Mouse (Mus musculus) megakaryocyte progenitor cell, adult 5-6 weeks (primary cell): ENCODE results near the gene Uri1. TPM values are rescaled to one million over a fixed set of nuclear protein-coding genes. Genes with fewer than 3 reads are reported as not detected.

Experiments
- ATAC-seq: replicated peaks from 2 replicates; pipeline ENCODE4 v1.8.0; 2016; ENCODE audit warnings: mild to moderate bottlenecking, moderate TSS enrichment, inconsistent platforms; ENCODE audit not compliant: poor library complexity
- total RNA-seq, 2 experiments: library from RNA; stranded (forward) in 1 of 2; stranded (reverse) in 1 of 2; fragments of 157-497, 149-512 nt in 1 of 2; fragments of 200-1000 nt in 1 of 2; gene quantifications; 2 replicates each; pipeline versions ENCODE4 v1.2.3 to v1.2.4; 2015 to 2017

Gene Uri1
- total RNA-seq (2015), result 71.7 and 75.5 TPM in 2 replicates
- 55.9 and 62.8 TPM in 2 replicates for total RNA-seq (2017)

- no peak for ATAC-seq
These were observed at the start of gene Uri1 for GRCm38 (mm10) chr7:38023451-38023850. Gene Uri1 (minus strand): TSS chr7:38023551.

GRCm38 (mm10) chr7:38071065-38071464 lies 47.7 kb upstream of the Uri1 start:
- no peak for ATAC-seq

- ATAC-seq, result no peak
These were observed 47.3 kb upstream of the Uri1 start for GRCm38 (mm10) chr7:38070663-38071062.

DNA sequence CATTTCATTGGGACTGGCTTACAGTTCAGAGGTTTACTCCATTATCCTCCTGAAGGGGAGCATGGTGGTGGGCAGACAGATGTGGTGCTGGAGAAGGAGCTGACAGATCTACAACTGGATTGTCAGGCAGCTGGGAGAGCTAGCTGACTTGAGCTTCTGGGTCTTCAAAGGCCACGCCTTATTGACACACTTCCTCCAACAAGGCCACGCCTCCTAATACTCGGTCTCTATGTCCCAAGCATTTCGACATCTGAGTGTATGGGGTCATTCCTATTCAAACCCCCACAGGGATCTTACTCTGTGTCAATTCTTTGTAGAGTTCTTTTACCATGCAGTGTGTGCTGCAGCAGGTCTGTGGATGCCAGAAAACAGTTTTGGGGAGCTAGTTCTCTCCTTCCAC lies 41.1 kb upstream of the Uri1 start:
- peak; percentile 68 for ATAC-seq

DNA sequence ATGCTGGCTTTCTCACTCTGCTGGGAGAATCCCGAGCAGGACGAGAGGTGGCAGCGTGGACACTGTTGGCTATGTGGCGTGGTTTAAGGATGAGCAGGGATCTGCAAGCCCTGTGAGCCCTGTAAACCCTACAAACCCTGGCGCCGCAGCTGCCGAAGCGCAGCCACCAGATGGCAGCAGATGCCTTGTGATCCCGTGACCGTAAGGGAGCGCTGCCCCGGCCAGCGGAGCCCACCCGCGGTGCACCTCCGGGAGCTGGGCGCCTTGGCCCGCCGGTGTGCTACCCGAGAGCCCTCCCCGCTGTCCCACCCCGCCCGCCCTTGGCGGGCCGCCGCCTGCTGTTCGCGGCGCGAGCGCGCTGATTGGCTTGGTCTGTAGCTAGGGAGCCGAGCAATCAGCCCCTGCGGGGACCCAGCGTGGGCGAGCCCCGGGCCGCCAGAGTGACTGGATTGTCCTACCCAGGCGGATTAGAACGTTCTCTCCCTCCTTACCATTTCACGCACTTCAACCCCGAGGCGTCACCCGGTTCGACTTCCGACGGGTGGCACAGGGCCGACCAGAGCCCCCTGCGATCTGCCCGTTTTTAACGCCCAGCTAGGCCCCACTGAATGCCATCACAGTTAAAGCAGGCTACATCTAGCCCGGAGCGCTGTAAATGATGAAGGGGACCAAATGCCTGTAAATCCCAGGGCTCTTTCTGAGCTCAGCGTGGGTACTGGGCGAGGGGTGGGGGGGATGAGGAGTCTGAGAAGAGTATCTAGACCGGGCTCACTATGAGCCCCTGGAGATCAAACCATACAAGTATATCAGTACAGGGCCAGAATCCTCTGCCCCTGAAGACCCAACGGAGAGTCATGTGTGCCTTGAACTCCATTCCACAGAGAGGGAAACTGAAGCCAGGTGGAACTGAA lies 38.0 kb upstream of the Uri1 start:
- ATAC-seq, result peak; percentile 97

DNA sequence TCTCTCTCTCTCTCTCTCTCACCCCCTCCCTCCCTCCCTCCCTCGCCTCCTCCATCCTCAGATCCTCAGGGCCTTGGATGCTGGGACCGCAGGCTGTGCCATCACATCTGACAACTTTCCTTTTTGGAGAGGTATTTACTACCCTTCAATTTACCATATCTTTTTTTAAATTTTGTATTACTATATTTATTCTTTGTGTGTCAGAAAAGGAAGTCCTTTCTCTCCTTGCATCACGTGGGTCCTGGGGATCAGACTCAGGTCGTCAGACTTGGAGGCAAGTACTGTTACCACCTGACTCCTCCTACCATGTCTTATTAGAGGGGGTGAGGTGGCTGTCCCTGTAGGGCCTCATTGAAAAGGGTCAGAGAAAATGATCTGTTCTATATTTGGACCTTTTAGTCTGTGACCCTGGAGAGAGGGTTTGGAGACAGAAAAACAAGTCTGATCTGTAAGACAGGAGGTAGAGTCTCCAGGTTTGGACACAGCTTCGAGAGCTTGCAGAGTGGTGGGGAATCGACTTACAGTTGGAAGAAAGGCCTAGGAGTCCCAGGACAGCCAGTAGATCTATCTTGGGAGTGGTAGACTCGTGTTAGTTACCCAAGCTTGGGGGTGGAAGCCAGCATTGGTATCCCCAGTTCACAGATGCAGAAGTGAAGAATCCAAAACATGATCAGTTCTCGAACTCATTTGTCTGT lies 36.4 kb upstream of the Uri1 start:
- no peak for ATAC-seq

DNA sequence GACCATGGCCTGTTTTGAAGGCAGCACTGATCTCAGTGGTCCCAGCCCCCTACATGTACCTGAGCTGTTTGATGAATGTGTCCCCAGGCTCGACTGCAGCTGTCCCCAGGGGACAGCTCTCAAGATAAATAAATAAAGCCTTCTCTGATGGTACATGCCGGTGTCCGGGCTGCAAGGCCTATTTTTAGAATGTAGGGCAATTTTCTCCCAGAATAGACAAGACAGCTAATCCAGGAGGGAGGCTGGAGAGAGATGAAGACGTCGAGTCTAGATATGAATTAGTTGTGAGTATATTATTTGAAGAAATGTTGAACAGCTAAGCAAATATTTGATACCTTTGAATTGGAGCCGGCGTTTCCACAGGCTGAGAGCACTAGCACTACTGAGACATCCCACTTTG lies 35.7 kb upstream of the Uri1 start:
- no peak for ATAC-seq

GRCm38 (mm10) chr7:38055996-38056395 lies 32.6 kb upstream of the Uri1 start:
- no peak for ATAC-seq

GRCm38 (mm10) chr7:38054246-38054645 lies 30.9 kb upstream of the Uri1 start:
- no peak for ATAC-seq

GRCm38 (mm10) chr7:38047229-38047628 lies 23.9 kb upstream of the Uri1 start:
- ATAC-seq, result no peak

DNA sequence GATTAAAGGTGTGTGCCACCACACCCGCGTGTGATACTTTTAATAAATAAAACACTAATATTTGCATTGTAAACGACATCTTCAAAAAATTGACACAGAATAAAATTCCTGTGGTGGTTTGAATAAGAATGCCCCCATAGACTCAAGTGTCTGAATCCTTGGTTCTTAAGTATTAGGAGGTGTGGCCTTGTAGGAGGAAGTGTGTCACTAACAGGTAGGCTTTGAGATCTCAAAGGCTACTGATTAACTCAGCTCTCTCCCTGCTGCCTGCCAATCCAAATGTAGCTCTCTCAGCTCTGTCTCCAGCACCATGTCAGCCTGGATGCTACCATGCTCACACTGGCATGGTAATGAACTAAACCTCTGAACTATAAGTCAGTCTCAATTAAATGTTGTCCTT lies 17.9 kb upstream of the Uri1 start:
- ATAC-seq, result no peak

GRCm38 (mm10) chr7:38037586-38037985 lies 14.2 kb upstream of the Uri1 start:
- ATAC-seq, result no peak

- no peak for ATAC-seq
These were observed 7.8 kb upstream of the Uri1 start for GRCm38 (mm10) chr7:38031183-38031582.

GRCm38 (mm10) chr7:38030606-38031005 lies 7.3 kb upstream of the Uri1 start:
- ATAC-seq, result no peak

DNA sequence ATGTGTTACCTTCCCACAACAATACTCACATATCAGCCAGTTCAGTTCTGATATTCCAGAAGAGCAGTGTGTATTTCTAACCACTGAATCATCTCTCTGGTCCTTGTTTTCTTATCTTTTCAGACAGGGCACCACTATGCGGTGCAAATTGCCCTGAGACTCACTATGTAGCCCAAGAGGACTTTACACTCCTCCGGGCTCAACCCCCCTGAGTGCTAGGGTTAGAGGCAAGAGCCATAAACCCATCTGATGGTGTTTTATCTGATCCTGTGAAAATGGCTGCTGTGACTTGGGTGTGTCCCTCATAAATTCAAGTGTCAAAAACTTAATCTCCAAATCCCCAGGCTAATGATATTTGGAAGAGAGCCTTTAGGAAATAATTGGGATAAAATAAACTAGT lies 6.6 kb upstream of the Uri1 start:
- 0 out of 2 replicates have a peak, but pooled peaks have one; percentile 29 for ATAC-seq

GRCm38 (mm10) chr7:38029083-38029482 lies 5.7 kb upstream of the Uri1 start:
- ATAC-seq, result no peak

- ATAC-seq, result no peak
These were observed 4.7 kb upstream of the Uri1 start for GRCm38 (mm10) chr7:38027940-38028600.

DNA sequence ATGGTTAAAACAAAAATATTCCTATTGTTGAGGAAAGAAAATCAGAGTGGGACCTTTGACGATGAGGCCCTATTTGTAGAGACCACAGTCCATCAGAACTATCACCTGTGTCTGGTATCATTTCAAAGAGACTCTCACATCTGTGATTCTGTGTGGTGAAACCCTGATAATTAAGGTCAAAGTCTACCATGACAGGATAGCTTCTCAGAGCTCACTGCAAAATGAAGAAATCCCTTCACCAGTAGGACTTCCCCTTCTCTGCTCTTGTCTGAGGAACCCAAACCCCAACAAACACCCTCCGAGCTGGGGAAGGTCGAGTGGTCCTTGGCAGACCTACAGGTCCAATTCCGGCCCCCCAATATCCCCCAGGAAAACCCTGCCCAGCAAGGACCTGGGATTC lies 1.5 kb upstream of the Uri1 start:
- peak; percentile 58 for ATAC-seq

DNA sequence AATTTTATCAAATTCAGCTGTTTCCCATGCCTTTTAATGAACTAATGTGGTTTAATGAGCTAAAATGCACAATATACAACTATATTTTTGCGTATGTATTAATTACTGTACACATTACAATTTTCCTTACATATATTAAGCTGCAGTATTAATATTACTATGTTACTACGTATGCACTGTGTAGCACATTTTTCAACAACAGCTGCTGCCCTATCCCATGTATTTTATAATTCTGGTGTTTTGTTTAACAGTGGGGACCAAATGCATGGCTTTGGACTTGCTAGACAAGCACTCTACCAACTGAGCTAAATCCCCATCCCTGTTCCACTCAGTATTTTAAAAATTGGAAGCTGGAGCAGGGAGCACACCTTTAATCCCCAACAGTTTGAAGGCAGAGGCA lies 3.6 kb downstream of the Uri1 start:
- no peak for ATAC-seq

DNA sequence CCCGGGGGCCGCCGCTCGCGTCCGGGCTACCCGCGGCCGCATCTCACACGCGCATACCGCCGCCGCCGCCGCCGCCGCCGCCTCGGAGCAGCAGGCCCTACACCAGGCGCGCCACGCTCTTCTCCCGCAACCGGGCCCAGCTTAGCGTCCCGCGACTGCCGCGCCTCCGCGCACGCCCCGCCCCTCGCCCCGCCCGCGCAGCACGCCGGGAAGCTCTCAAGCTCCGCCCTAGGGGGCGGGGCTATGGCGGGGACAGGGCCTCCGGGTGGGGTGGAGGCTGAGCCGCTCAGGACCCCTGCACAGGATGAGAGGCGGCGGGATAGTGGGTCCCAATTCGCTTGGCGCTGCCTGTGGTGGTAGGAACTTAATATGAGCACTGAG lies 4.0 kb downstream of the Uri1 start:
- ATAC-seq, result peak; percentile 88
